Mouse (Mus musculus): ENCODE results near the gene Carmil2.

DNA sequence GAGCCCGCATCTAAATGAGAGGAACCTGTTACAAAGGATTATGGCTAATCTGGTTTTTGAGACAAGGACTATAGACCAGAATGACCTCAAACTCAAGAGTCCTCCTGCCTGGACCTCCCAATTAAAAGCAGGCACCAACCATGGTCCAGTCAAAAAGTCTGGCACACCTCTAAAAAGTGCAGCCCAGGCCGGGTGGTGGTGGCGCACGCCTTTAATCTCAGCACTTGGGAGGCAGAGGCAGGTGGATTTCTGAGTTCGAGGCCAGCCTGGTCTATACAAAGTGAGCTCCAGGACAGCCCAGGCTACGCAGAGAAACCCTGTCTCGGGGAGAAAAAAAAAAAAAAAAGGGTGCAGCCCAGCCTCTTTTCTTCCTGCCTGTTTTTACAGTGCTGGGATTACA lies 749 bp upstream of the Carmil2 start:
- TF ChIP-seq EP300 (IDR thresholded peaks at IDR 0.05; ENCODE audit: insufficient read depth, low read depth, low read length) (no peak), POLR2A (IDR thresholded peaks at IDR 0.05; ENCODE audit: insufficient read depth, low read depth, low read length) (no peak), CTCF (IDR thresholded peaks at IDR 0.05) (no peak)

Data from heart, adult 2 months (tissue).